Mouse (Mus musculus): ENCODE measurements around the gene Zbtb4.

Gene Zbtb4

DNA sequence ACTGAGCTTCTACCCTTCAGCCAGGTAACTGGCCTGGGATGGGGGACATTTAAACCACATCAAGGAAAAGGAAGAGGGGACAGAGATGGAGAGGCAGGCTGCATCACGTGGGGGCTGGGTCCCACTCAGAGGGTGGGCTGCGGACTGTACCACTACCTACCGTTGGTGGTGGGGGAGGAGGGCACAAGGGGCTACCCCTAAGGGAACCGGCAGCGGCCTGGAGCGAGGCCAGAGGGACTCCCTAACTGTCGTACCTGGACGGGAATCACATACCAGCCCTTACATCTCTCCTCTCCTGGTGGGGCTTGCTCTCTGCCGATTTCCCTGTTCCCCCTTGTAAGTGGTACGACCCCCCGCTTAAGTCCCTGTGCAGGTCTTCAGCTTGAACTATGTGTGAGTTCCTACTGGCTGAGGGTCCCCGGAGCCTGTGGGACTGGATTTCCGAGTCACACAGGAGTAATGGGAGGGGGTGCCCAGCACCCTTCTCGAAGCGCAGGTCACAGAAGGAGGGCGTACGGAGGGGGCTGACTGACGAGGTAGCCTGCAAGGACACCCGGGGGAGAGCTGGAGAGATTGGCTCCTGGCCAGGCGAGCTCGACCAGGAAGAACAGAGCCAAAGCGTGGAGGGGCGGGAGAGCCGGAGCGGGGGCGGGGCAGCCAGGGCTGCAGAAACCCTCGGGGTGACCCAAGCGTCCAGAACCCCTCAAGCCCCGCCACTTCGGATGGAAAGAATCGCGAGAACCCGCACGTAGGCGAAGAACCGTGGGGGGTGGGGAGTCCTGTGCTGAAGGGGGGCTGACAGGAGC is 34.9 kb downstream of the Zbtb4 start:
- peak; percentile 42 for DNase-seq (ENCODE audit: low read depth)

DNA sequence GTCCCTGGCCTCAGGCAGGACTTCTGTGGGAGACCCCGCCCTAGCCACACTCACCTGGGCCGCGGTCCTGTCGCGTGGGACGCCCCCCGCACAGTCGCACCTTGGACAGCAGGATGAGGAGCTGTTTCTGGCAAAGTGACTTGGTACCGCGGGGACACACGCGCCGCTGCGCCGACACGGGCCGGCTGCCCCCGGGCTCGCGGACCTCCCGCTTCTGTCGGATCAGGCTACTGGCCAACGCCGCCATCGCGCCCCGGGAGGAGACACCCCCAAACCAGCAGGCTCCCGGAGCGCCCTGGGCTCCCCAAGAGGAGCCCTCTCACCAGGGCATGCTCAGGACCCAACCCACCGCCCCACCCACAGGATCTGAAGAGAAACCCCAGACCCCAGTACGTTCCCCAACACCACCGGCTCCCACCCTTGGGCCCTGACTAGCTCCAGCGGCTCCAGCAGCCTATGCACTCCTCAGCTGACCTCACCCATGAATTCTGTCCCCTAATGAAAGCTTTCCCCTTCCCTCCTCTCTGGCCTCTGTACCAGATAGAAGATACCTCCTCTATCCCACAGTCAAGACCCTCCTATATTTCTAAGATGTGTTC is 35.8 kb downstream of the Zbtb4 start, which contains the start of gene Fgf11:
Gene Fgf11 (minus strand): TSS at position 479 of the 599 bp plus-strand sequence.
- DNase-seq (ENCODE audit: low read depth), result peak; percentile 36

DNA sequence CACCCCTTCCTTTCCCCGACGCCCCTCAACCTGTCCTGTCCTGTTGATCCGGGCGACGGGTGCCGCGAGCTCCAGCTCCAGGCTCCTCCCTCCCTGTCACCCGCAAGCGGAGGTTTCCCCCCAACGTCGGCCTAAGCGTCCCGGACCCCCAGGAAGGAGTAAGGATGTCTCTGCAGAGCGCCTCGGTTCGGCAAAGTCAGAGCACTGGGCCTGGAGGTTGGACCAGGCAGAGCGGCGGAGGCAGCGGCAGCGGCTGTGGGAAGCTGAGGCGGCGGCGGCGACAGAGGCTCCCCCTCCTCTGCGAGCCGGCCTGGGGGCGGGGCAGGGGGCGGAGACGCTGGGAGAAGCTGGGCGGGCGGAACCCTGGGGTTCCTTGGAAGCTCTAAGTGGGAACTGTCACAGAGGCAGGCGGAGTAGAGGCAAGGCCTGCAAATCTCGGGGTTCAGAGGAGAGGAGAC is 37.0 kb downstream of the Zbtb4 start:
- DNase-seq (ENCODE audit: low read depth), result peak; percentile 77

DNA sequence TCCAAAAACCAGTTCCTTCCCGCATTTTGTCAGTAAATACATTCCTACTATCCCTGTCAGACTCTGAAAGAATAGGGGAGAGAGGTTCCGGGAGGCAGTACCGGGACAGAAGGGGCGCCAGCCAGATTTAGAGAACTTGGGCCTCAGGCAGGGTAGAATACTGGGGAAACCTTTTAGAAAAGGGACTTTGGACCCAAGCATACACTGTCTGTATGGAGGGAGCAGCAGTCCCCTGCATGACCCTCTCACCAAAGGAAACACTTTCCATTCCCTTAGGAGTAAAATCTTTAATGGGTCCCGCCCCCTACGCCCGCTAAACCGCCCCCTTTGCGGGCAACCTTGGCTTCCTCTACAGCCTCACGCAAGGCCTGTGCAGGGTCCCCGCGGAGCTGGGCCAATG is 37.6 kb downstream of the Zbtb4 start:
- DNase-seq (ENCODE audit: low read depth), result no peak

DNA sequence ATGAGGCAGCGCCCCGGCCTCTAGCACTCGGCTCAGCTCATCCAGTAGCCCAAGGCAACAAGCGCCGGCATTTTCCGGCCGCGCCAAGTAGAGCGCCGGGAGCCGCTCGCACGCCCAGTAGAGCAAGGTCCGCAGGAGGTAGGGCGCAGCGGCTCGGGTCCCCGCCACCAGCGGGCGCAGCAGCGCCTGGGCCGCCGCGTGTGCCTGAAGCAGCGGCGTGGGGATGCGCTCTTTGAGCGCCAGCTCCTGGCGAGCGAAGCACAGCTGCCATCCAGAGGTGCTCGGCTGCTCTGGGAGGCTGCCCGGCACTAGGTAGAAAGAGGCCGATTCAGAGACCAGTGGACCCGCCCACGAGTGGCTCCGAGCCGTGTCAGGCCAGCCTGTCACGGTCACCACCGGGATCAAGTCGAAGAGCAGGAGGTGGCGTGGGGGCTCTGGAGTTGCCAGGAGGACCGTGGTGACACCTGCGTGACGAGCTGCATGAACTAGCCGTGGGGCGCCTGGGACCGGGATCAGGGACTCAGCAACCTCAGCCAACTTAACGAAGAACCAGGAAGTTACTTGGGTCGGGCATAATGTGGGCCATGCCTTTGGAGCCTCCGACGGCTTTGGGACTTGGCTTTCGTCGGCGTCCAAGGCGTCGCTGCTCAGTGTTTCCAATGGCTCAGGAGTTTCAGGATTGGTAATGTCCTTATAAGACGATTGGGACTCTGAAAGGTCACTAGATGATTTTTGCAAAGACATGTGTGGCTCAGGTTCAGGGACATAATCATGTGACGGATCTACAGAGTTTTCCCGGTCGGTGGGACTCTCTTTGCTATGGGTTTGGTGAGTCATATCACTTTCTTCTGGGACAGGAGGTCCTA is 38.3 kb downstream of the Zbtb4 start:
- peak; percentile 79 for DNase-seq (ENCODE audit: low read depth)

DNA sequence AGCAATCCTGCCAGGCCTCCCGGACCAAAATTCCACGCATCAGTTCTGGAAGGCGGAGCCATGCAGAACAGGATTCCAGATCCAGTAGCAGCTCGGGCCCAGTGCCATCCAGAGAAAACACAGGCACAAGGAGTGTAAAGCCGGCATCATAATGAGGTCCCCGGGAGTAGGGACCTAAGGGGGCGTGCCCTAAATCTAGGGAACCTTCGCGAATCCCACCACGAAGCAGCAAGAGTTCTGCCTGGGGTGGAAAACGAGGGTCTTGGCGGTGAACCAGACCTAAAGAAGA is 38.9 kb downstream of the Zbtb4 start:
- DNase-seq (ENCODE audit: low read depth), result no peak

DNA sequence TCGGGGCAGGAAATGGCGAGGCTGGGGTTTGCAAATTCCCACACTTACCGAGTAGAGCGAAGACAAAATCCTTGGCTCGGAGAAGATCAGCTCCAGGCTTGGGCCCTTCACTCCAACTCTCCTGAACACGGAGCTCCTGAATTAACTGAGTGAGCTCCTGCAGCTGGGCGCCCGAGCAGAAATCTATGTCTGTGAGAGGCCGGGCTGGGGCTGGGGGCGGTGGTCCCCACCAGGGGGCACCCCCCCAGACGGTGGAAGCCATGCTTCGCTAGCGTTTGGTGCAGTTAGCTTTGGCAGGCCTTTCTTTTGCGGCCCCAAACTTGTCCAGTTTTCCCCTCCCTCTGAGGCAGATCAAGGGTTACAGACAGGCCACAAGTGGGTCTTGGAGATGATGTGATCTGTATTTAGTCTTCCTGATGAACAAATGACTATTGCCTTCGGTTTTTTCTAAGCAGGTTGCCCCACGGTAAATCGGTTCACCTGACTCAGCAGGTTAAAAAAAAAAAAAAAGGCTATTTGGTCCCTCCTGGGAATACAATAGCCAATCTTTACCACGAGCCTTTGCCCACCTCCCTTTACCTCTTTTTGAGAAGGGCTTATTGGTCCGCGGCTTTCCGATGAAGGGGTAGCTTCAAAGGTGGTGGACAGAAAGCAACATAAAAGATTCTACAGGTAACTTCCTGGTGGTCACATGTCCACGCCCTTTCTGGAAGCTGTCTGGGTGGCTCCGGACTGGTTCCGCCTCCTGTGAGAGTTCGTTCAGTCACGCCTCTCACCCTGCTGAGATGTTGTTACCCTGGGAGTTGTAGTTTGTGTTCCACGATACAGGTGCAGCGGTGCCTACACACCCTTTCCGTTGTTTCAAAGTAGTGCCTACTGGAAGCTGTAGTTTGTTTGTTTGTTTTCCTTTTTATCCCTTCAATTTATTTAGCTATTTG is 39.5 kb downstream of the Zbtb4 start, which contains the start of gene Tmem102:
Gene Tmem102 (minus strand): TSS at position 653 of the 938 bp plus-strand sequence.
- no peak for DNase-seq (ENCODE audit: low read depth)

DNA sequence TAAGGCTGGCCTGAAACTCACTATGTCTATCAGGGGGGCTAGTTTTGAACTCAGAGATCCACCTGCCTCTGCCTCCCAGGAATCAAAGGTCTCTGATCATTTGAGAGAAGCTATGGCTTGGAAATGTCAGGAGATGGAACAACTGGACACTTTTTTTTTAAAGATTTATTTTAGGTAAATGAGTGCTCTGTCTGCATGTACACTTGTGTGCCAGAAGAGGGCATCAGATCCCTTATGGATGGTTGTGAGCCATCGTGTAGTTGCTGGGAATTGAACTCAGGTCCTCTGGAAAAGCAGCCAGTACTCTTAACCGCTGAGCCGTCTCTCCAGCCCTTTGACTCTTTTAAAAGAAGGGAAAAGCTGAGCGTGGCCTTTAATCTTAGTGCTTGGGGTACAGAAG is 40.7 kb downstream of the Zbtb4 start:
- DNase-seq (ENCODE audit: low read depth), result peak; percentile 24

DNA sequence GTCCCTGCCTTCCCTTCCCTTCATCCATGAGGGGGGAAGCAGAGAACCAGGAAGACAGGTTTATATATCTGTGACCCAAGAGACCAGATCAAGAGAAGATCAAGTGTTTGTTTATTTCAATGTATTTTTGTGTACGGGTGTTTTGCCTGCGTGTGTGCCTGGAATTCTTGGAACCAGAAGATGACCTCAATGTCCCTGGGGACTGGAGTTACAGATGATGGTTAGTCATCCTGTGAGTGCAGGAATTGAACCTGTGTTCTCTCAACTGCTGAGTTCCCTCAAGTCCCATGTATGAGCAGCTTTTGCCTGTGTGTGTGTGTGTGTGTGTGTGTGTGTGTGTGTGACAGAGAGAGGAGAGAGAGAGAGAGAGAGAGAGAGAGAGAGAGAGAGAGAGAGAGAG is 41.9 kb downstream of the Zbtb4 start:
- no peak for DNase-seq (ENCODE audit: low read depth)

DNA sequence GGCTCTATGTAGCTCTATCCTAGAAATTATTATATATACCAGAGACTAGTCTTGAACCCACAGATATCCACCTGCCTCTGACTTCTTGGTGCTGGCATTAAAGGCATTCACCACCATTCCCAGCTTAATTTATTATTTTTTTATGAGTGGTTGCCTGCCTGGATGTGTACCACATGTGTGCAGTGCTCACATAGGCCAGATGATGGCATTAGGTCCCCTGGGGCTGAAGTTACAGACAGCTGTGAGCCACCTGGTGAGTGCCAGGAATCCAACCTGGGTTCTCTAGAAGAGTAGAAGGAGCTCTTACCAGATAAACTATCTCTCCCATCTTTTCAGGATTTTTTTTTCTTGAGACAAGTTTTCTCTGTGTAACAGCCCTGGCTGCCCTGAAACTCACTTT is 44.6 kb downstream of the Zbtb4 start:
- DNase-seq (ENCODE audit: low read depth), result no peak

DNA sequence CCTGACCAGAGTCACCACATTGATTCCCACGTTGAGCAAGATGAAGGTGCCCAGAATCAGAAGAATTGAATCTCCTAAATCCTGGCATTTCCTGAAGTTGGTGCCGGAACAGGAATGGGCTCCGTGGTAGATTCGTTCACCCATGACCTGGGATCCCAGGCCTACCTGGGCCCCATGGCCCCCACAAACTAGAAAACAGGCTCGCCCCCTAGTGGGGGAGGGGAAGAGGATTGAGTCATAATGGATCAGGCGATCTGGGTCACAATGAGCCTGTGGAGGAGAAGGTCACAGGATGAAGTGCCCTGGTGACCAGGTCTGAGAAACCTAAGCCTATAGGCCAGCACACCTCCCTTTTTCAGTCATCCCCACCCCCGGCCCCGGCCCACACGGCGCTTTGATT is 49.4 kb downstream of the Zbtb4 start, which contains the start of gene Gm39566:
Gene Gm39566 (minus strand): TSS at position 144 of the 400 bp plus-strand sequence.
- DNase-seq (ENCODE audit: low read depth), result no peak

DNA sequence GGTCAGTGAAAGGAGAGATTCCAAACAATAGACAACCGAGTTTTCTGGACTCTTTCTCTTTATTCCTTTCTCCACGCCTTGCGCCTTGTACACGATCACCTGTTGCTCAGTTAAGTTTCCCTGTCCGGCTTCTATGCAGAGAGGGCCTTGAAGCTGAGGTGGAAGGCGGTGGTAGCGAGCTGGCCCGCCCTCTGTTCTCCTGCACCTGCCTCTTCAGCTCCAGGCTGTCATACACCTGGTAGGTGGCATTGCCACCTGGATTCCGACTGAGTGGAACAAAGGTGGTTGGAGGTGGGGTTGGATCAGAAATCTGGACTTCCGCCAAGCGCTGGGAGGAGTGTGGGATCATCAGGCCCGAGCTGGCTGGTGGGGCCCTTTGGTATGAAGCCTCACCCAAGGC is 50.8 kb downstream of the Zbtb4 start:
- DNase-seq (ENCODE audit: low read depth), result no peak

DNA sequence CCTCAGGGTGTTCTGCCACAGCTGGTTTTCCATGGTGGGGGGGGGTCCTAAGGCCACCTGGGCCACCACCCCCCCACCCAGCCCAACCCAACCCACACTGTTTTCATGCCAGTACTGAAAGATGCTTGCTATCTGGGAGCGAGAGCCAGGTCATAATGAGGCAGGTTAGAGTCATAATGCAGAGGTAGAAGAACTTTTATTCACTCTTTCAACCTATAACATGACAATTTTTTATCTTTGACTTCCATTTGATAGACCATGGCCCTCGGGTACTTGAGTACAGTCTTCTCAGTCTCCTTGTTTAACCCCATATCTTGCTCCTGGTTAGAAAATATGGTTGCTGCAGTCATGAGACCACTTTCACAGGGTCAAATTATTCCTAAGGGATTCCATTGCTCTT is 52.7 kb downstream of the Zbtb4 start, which contains the start of gene Spem2:
Gene Spem2 (minus strand): TSS at position 101 of the 400 bp plus-strand sequence.
- no peak for DNase-seq (ENCODE audit: low read depth)

DNA sequence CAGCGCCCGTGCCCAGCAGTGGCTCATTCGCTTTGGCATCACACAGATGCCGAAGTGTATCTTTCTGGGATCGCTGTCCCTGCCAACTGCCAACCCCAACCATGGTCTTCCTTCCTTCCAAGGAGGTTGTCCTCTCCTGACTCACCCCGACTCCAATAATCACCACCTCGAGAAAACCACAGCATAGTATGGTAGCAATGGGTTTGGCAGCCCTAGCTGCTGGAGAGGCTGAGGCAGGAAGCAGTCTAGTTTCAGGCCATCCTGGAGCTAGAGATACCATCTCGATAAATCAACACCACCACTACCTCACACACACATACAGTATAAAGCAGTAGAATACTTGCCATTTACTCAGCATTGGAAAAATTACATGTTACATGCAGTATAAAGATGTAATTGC is 53.2 kb downstream of the Zbtb4 start:
- no peak for DNase-seq (ENCODE audit: low read depth)

DNA sequence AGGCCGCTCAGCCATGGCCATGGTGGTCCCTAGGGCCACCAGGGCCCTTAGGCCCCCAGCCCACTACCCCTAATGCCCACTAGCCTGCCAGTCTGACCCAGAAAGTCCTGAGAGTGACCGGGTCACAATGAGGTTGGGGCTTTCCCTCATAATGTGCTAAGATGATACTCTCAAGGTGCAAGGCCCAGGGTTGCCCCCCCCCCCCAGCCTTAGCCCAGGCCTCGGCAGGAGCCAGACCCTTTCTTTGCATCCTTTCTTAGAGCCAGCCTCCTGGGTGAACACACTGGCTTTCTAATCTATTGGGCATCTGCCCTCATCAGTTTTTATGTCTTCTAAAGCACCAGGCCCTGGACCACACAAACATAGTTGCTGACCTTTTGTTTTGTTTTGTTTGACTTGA is 56.4 kb downstream of the Zbtb4 start, which contains the start of gene Spem1:
Gene Spem1 (minus strand): TSS at position 101 of the 400 bp plus-strand sequence.
- no peak for DNase-seq (ENCODE audit: low read depth)

DNA sequence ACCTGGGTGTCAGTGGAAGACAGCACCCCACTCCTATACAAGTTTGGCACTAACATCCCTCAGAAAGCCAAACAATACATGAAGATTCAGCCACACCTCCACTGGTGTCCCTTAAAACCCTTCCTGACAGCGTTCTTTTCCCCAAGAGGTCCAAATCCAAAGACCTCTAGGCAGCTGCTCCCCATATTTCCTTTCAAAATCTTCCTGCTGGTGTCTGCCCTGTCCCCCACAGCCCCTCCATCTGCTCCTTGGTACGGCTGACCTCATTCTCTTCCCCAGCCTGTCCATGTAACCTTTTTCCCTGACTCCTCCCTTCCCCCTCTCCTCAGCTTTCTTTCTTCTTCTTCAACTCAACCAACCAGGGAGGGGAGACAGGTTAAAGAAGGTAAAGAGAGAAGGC is 57.7 kb downstream of the Zbtb4 start:
- no peak for DNase-seq (ENCODE audit: low read depth)

DNA sequence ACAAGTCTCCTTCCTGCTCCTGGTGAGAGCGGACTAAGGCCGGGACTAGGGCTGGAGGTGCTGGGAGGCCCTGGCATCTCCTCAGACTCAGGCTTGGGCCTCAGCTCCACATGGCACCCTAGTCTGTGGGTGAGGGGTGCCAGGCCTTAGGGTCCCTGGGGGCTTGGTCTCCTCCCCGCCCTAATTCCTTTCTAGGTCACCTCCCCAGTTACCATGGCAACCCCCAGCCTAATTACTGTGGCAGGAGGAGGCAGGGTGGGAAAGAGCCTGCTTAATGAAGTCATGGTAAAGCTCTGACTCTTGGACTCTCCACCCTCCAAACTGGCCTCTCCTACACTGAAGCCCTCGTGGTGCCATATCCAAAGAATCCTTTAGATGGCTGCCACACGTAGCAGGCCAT is 63.1 kb downstream of the Zbtb4 start:
- no peak for DNase-seq (ENCODE audit: low read depth)

DNA sequence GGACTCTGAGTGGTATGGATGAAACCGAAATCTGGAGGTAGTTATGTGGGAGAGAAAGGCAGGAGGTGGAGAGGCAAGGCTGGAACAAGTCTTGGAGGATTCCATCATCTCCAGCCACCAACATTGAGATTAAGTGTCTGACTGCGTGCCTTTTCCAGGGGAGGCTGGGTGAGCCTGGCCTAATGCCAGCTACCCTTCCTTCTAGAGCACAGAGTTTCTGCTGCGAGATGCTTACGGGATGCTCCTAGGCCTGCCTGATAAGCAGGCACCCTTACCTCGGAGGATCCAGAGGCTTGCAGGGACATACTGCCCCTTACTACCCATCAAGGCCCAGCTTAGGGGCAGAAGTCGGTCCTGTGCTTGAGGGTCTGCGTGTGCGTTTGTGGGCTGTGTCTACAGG is 67.8 kb downstream of the Zbtb4 start:
- DNase-seq (ENCODE audit: low read depth), result no peak

Measured in induced T-regulatory cell, adult 2 months (primary cell).